Mouse (Mus musculus) monocyte, adult 2 months (primary cell): ENCODE results near the gene Dync1i1.

Experiments used
- DNase-seq, 2 experiments: peaks; one replicate each; pipeline ENCODE4 v3.0.0; 2022; ENCODE audit warnings: low spot score in 2 of 2, low read depth in 1 of 2

The Dync1i1 gene

DNA sequence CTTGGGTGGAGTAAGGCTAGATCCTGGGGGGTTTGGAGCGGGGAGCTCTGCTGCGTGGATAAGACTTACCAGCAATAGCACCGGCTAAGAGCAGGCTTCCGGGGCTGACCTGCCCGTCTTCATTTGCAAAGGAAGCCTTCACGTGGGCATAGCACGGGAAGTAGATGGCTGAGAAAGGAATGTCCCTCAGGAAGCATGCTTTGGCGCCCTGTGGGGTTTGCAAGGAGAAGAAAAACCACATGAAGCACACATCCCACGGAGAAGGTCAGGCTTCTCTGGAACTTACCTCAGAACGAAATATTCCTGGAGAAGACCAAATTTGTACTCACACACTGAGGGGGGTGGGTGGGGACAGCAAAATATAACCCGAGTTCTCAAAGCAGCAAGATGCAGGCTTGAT is 327.3 kb downstream of the Dync1i1 start:
- DNase-seq: no peak

DNA sequence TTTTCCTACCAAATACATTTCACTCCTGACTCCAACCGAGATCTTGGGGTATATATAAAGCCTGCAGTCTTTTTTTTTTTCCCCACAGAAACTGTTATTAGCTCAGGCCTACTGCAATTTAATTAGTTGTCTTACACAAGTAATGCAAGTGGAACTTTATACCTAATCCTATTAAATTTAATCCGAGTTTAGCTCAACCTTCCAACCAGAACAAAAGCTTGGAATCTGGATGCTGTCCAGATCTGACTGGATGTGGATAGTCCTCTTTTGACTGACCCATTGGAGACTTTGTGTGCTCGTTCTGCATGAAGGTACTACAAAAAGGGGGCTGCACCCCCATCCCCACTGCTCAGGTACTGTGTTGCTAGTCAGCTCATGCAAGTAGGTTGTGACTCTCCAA is 328.5 kb downstream of the Dync1i1 start:
- no peak for DNase-seq

GRCm38 (mm10) chr6:6058548-6058947 is 333.1 kb downstream of the Dync1i1 start:
- DNase-seq: no peak

- DNase-seq: no peak
These were observed 341.8 kb downstream of the Dync1i1 start for GRCm38 (mm10) chr6:6067201-6067600.

DNA sequence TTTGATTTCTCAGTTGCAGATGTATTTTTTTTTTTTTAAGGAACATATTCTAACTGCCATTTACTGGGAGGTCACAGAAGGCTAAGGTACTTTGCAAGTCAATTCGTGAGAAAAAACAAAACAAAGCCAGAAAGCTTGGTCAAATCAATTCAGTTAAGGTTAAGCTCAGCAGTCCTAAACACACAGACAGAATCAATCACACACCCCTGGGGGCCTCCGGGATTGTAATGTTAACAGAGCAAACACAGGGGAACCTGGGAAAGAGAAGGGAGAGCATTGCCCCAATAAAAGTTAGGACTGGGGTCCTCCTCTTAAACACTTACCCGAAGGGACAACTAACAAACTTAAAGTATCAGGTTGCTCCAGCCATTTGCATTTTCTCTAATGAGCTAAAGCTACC is 344.6 kb downstream of the Dync1i1 start:
- no peak for DNase-seq

DNA sequence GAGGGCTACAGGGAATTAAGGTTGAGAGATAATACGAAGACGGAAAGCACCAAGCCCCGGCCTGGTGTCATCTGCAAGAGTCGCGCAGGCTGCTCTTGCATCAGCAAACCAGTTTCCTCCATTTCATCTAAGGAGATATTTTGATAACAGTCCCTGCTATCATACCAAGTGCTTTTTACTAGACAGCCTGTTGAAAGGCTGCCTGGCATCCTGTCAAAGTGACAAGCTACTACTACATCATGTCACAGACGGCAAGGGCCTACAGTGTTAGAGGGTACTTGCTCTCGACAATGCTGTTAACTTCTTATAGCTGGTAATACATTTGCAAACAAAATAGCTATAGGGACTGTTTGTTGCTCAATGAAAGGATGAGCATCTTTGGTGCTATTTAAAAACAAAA is 345.6 kb downstream of the Dync1i1 start:
- DNase-seq: no peak

DNA sequence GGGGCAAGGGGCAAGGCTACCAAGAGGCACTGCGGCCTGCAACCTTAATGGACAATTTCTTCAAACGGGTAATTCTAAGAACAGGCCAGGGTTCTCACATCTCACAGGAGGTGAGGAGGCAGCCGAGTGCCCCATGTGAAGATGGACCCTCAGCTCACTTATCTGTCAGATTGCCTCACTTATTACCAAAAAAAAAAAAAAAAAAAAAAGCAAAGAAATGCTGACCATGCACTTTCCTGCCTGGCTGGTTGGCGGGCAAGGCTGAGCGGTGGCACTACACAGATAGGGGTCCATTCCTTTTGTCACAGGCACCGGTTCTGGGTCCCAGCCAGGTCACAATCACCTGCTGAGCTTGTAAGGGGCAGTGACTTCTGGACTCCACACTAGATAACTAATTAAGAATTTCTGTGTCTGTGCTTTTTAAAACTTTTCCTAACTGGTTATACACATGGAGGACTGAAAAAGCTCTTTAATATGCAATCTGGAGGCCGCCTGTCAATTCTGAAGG is 350.6 kb downstream of the Dync1i1 start:
- DNase-seq: no peak

DNA sequence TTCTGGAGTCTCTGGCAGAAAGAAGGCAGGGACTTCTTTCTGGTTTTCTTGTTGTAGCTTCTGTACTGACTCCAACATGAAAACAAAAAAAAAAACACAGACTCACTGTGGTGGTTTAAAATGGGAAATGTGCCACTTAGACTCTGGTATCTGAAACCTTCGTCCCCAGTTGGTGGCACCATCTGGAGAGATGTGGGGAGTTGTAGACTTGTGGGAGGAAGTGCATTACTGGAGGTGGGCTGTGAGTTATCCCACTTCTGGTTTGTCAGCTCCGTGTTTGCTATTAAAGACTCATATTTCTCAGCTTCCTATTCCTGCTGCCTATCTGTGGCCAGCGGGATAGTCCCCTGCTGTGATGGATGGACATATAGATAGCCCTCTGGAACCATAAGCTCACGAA is 351.8 kb downstream of the Dync1i1 start:
- DNase-seq: no peak
